ENCODE assay signal across 8 mouse cellular contexts in genomic region chr5:135286185-135286584, GRCm38 (mm10). TPM values are rescaled to one million over a fixed set of nuclear protein-coding genes. Genes with fewer than 3 reads are reported as not detected.
DNase-seq lines count a peak whose midpoint lies in the region; ATAC-seq and TF ChIP-seq lines count a peak whose summit lies in the region.

No protein-coding gene starts in this region.

- H3K4me2 ChIP-seq in embryonic facial prominence, embryonic 13.5 days: no peak overlapping the region
- no peak overlapping the region for H3K4me2 ChIP-seq in heart, embryonic 12.5 days
- no peak overlapping the region for H3K4me2 ChIP-seq in kidney, postnatal 0 days (ENCODE audit: low read length)
- H3K4me2 ChIP-seq in liver, embryonic 13.5 days: no peak overlapping the region
- H3K4me2 ChIP-seq in neural tube, embryonic 14.5 days (ENCODE audit: low read depth, low read length): no peak overlapping the region
- no peak overlapping the region for H3K4me2 ChIP-seq in stomach, postnatal 0 days (replicated peaks; ENCODE audit: low read depth)

- peak; percentile 74 for DNase-seq in 416B (ENCODE audit: low read depth)
- DNase-seq in adrenal gland, postnatal 14 days: peak; percentile 91
- peak; percentile 90 for DNase-seq in kidney, postnatal 0 days (ENCODE audit: low spot score)
- peak; percentile 34 for DNase-seq in liver, embryonic 13.5 days
- peak; percentile 77 for DNase-seq in stomach, postnatal 0 days (ENCODE audit: low spot score)

- no peak overlapping the region for H3K4me3 ChIP-seq in embryonic facial prominence, embryonic 13.5 days
- H3K4me3 ChIP-seq in heart, embryonic 12.5 days: no peak overlapping the region
- H3K4me3 ChIP-seq in kidney, postnatal 0 days (replicated peaks; ENCODE audit: low read depth, low read length): no peak overlapping the region
- H3K4me3 ChIP-seq in liver, embryonic 13.5 days (replicated peaks): no peak overlapping the region
- no peak overlapping the region for H3K4me3 ChIP-seq in neural tube, embryonic 14.5 days (ENCODE audit: low read depth, low read length)
- no peak overlapping the region for H3K4me3 ChIP-seq in stomach, postnatal 0 days (ENCODE audit: low read depth, low read length)

- no peak overlapping the region for H3K9ac ChIP-seq in embryonic facial prominence, embryonic 13.5 days
- H3K9ac ChIP-seq in heart, embryonic 12.5 days: no peak overlapping the region
- H3K9ac ChIP-seq in kidney, postnatal 0 days (ENCODE audit: low read depth, low read length): no peak overlapping the region
- H3K9ac ChIP-seq in liver, embryonic 13.5 days: no peak overlapping the region
- H3K9ac ChIP-seq in neural tube, embryonic 14.5 days (replicated peaks; ENCODE audit: low read depth, low read length): no peak overlapping the region
- H3K9ac ChIP-seq in stomach, postnatal 0 days (ENCODE audit: low read length): no peak overlapping the region

- peak; percentile 91 for TF ChIP-seq CTCF in kidney, postnatal 0 days (IDR thresholded peaks at IDR 0.05; ENCODE audit: low read depth)
- TF ChIP-seq CTCF in stomach, postnatal 0 days (IDR thresholded peaks at IDR 0.05; ENCODE audit: low read depth): peak; percentile 96

- H3K9me3 ChIP-seq in embryonic facial prominence, embryonic 13.5 days: no peaks in the 10 kb centered on the region
- H3K9me3 ChIP-seq in heart, embryonic 12.5 days (replicated peaks): no peaks in the 10 kb centered on the region
- no peaks in the 10 kb centered on the region for H3K9me3 ChIP-seq in kidney, postnatal 0 days (replicated peaks; ENCODE audit: low read length)
- no peaks in the 10 kb centered on the region for H3K9me3 ChIP-seq in liver, embryonic 13.5 days (replicated peaks)
- H3K9me3 ChIP-seq in neural tube, embryonic 14.5 days (ENCODE audit: control insufficient read depth, low read length): no peaks in the 10 kb centered on the region
- H3K9me3 ChIP-seq in stomach, postnatal 0 days (ENCODE audit: control insufficient read depth, low read length): no peaks in the 10 kb centered on the region

- 1% methylated on average over 6 of the region's 6 CpGs for WGBS in embryonic facial prominence, embryonic 13.5 days
- 3% methylated on average over 6 of the region's 6 CpGs for WGBS in heart, embryonic 12.5 days
- 0% methylated on average over 6 of the region's 6 CpGs for WGBS in kidney, postnatal 0 days
- WGBS in liver, embryonic 13.5 days (ENCODE audit: insufficient replicate concordance): 0% methylated on average over 6 of the region's 6 CpGs
- WGBS in neural tube, embryonic 14.5 days: 0% methylated on average over 6 of the region's 6 CpGs
- 2% methylated on average over 6 of the region's 6 CpGs for WGBS in stomach, postnatal 0 days

- no peaks in the 10 kb centered on the region for H3K27me3 ChIP-seq in embryonic facial prominence, embryonic 13.5 days
- 0 out of 2 replicates have a peak, but pooled peaks cover 5% of the 10 kb centered on the region for H3K27me3 ChIP-seq in heart, embryonic 12.5 days (replicated peaks)
- no peaks in the 10 kb centered on the region for H3K27me3 ChIP-seq in kidney, postnatal 0 days (ENCODE audit: insufficient read depth, low read length)
- no peaks in the 10 kb centered on the region for H3K27me3 ChIP-seq in liver, embryonic 13.5 days
- H3K27me3 ChIP-seq in neural tube, embryonic 14.5 days (ENCODE audit: control insufficient read depth, insufficient read depth, low read length): no peaks in the 10 kb centered on the region
- H3K27me3 ChIP-seq in stomach, postnatal 0 days (ENCODE audit: control insufficient read depth, insufficient read depth, low read length): no peaks in the 10 kb centered on the region

- H3K4me1 ChIP-seq in embryonic facial prominence, embryonic 13.5 days: no peaks in the 10 kb centered on the region
- no peaks in the 10 kb centered on the region for H3K4me1 ChIP-seq in heart, embryonic 12.5 days (replicated peaks)
- no peaks in the 10 kb centered on the region for H3K4me1 ChIP-seq in kidney, postnatal 0 days (replicated peaks; ENCODE audit: insufficient read depth, low read length)
- H3K4me1 ChIP-seq in liver, embryonic 13.5 days (replicated peaks): no peaks in the 10 kb centered on the region
- no peaks in the 10 kb centered on the region for H3K4me1 ChIP-seq in neural tube, embryonic 14.5 days (ENCODE audit: control insufficient read depth, insufficient read depth, low read length)
- no peaks in the 10 kb centered on the region for H3K4me1 ChIP-seq in stomach, postnatal 0 days (replicated peaks; ENCODE audit: control insufficient read depth, insufficient read depth)

- no peak for TF ChIP-seq EP300 in stomach, postnatal 0 days (optimal IDR thresholded peaks at IDR 0.05)

- H3K36me3 ChIP-seq in embryonic facial prominence, embryonic 13.5 days: no peaks in the 10 kb centered on the region
- H3K36me3 ChIP-seq in heart, embryonic 12.5 days: no peaks in the 10 kb centered on the region
- no peaks in the 10 kb centered on the region for H3K36me3 ChIP-seq in kidney, postnatal 0 days (ENCODE audit: insufficient read depth, low read length)
- H3K36me3 ChIP-seq in liver, embryonic 13.5 days: no peaks in the 10 kb centered on the region
- H3K36me3 ChIP-seq in neural tube, embryonic 14.5 days (ENCODE audit: control insufficient read depth, insufficient read depth, low read length): no peaks in the 10 kb centered on the region
- no peaks in the 10 kb centered on the region for H3K36me3 ChIP-seq in stomach, postnatal 0 days (ENCODE audit: control insufficient read depth, insufficient read depth, low read length)

- H3K27ac ChIP-seq in embryonic facial prominence, embryonic 13.5 days: no peak overlapping the region
- H3K27ac ChIP-seq in heart, embryonic 12.5 days (ENCODE audit: poor library complexity, severe bottlenecking): no peak overlapping the region
- no peak overlapping the region for H3K27ac ChIP-seq in kidney, postnatal 0 days
- H3K27ac ChIP-seq in liver, embryonic 13.5 days: no peak overlapping the region
- H3K27ac ChIP-seq in neural tube, embryonic 14.5 days (ENCODE audit: low read depth, low read length): no peak overlapping the region
- no peak overlapping the region for H3K27ac ChIP-seq in stomach, postnatal 0 days (replicated peaks)

- peak; percentile 70; the same call in 1 of the 2 replicates for ATAC-seq in embryonic facial prominence, embryonic 13.5 days (ENCODE audit: insufficient number of reproducible peaks, insufficient read depth, low FRiP score, low TSS enrichment, low read depth)
- ATAC-seq in heart, embryonic 12.5 days (ENCODE audit: insufficient number of reproducible peaks, low FRiP score): peak; percentile 56; the same call in 1 of the 2 replicates
- peak; percentile 29; the same call in 1 of the 2 replicates for ATAC-seq in kidney, postnatal 0 days (replicated peaks; ENCODE audit: low FRiP score, low read depth)
- no peak for ATAC-seq in liver, embryonic 13.5 days (ENCODE audit: low read depth)
- ATAC-seq in neural tube, embryonic 14.5 days (ENCODE audit: low read depth): peak; percentile 63; the same call in 1 of the 2 replicates
- ATAC-seq in stomach, postnatal 0 days (ENCODE audit: low FRiP score, low TSS enrichment): peak; percentile 61; the same call in 1 of the 2 replicates

RNA-seq across cellular contexts. Expression of gene Fzd9, which starts 35.2 kb away (rescaled TPM):
- total RNA-seq in adrenal gland, postnatal 14 days (2021): 2.7 and 3.0 TPM in 2 replicates
- polyA plus RNA-seq in embryonic facial prominence, embryonic 13.5 days (2015; fragmentation: Nextera tagmentation; extraction: Ambion mirVana): 11.9 and 18.1 TPM in 2 replicates
- polyA plus RNA-seq in heart, embryonic 12.5 days (2016; fragmentation: Nextera tagmentation; extraction: Ambion mirVana): 6.5 and 7.7 TPM in 2 replicates
- 0.65 and 0.93 TPM in 2 replicates for polyA plus RNA-seq in kidney, postnatal 0 days (2015; fragmentation: Nextera tagmentation; extraction: Ambion mirVana)
- 0.43 and 0.59 TPM in 2 replicates for polyA plus RNA-seq in liver, embryonic 13.5 days (2015; fragmentation: Nextera tagmentation; extraction: Ambion mirVana)
- polyA plus RNA-seq in neural tube, embryonic 14.5 days (2014; fragmentation: Nextera tagmentation; extraction: Ambion mirVana): 10.0 and 12.0 TPM in 2 replicates
- polyA plus RNA-seq in stomach, postnatal 0 days (2015; fragmentation: Nextera tagmentation; extraction: Ambion mirVana): 0.42 and 0.54 TPM in 2 replicates

Comparison
In these comparisons a context has a peak if more than half of its experiments do, and no peak if none do; other contexts are left out.
1. DNase-seq: peak in every context shown above with its lines; median percentile 91 in adrenal gland, postnatal 14 days; 90 in kidney, postnatal 0 days; 77 in stomach, postnatal 0 days; 74 in 416B; 34 in liver, embryonic 13.5 days.